Mouse (Mus musculus): ENCODE results near the gene Scarb2.

- TF ChIP-seq CTCF (IDR thresholded peaks at IDR 0.05; ENCODE audit: low read depth, low read length) (peak; percentile 5), POLR2A (IDR thresholded peaks at IDR 0.05; ENCODE audit: insufficient read depth, low read length) (no peak)
These were observed 47.3 kb upstream of the Scarb2 start for GRCm38 (mm10) chr5:92553939-92554338.

All from ES-Bruce4 (cell line).